Mouse (Mus musculus): ENCODE data around the gene Mmp24. TPM values are rescaled to one million over a fixed set of nuclear protein-coding genes. Genes with fewer than 3 reads are reported as not detected.
"Not testable (repeated sequence)": the region's sequence is repeated elsewhere in the genome, so short reads cannot be mapped to it uniquely, and the experiment has no call there.

Mmp24 gene
- polyA plus RNA-seq, 1 experiment from 2014 or later: 0.08 TPM

DNA sequence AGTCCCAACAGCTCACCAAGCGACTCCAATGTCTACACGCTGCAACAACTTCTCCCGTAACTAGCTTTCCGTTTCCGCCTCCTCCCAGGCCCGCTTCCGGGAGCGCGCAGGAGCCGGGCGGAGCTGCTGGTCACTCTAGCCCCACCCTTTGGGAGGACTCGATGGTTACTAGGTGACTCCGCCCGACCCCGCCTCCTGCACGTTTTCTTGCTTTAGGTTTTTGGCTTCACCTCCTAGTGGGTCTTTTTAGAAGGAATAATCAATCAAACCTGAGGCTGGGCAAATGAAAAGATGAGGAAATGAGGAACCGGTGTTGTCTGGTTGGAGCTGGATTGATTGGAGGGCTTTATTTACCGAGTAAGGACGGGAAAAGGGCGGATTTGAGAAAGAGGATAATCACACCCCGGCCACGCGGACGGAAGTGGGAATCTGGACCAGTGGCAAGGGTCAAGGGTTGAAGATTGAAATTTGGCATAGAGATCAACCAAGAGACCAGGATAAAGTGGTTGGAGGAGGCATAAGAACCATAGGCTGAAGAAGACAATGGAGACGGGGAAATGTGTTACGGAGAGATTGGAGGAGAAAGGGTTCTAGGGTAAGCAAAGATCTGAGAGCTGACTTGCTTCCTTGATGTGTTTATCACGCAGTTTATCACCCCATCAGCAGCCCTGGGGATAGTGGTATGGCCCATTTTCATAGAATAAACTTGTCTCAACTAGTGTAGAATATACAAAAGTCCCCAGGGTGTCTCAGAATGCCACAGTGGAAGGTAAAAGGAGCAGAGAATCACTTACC, 51.7 kb downstream of the Mmp24 start, which contains the start of gene Eif6:
Gene Eif6 (minus strand): TSS at position 296 of the 795 bp plus-strand sequence.
- H3K9ac ChIP-seq (ENCODE audit: low read depth, low read length): peak within 1 kb of the TSS; percentile 79
- peaks cover 6% of the 10 kb centered on the region; the same call in 1 of the 2 replicates for H3K4me1 ChIP-seq (replicated peaks; ENCODE audit: insufficient read depth, low read length)
- peaks cover 12% of the 10 kb centered on the region for H3K36me3 ChIP-seq (ENCODE audit: insufficient read depth, low read length)
- peak within 1 kb of the TSS; percentile 74 for H3K4me2 ChIP-seq (ENCODE audit: low read length)
- peak within 1 kb of the TSS; percentile 95 for H3K27ac ChIP-seq
- 2% methylated on average over 27 of the region's 27 CpGs for WGBS
- H3K4me3 ChIP-seq (replicated peaks; ENCODE audit: low read depth, low read length): peak within 1 kb of the TSS; percentile 72
- no peaks in the 10 kb centered on the region for H3K27me3 ChIP-seq (ENCODE audit: insufficient read depth, low read length)
- TF ChIP-seq CTCF (IDR thresholded peaks at IDR 0.05; ENCODE audit: low read depth): no peak
- ATAC-seq (replicated peaks; ENCODE audit: low FRiP score, low read depth) (peak; percentile 93), DNase-seq (ENCODE audit: low spot score) (peak; percentile 98)
- H3K9me3 ChIP-seq (replicated peaks; ENCODE audit: low read length): no peaks in the 10 kb centered on the region

DNA sequence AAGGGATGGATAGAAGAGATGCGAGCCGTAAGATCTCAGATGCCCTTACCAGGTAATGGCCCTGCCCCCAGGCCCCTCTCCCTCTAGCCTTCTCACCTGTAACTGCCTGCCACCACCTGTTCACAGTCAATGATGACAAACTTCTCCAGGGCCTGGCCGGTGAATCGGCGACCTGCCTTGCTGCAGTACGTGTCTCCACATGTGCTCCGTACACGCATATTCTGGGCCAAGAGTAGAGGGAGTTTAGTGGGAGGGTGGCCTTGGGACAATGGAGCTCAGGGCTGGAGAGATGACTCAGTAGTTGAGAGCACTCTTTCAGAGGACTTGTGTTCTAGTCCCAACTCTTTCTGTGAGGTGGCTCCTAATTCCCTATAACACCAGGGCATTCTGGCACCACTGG, 55.7 kb downstream of the Mmp24 start:
- H3K4me2 ChIP-seq (ENCODE audit: low read length): no peak overlapping the region
- WGBS: 90% methylated on average over 8 of the region's 8 CpGs
- no peak overlapping the region for H3K27ac ChIP-seq
- H3K4me3 ChIP-seq (replicated peaks; ENCODE audit: low read depth, low read length): no peak overlapping the region
- TF ChIP-seq CTCF (IDR thresholded peaks at IDR 0.05; ENCODE audit: low read depth): no peak
- ATAC-seq (replicated peaks; ENCODE audit: low FRiP score, low read depth) (no peak), DNase-seq (ENCODE audit: low spot score) (no peak)
- peaks cover 6% of the 10 kb centered on the region; the same call in 1 of the 2 replicates for H3K4me1 ChIP-seq (replicated peaks; ENCODE audit: insufficient read depth, low read length)
- H3K27me3 ChIP-seq (ENCODE audit: insufficient read depth, low read length): no peaks in the 10 kb centered on the region
- no peaks in the 10 kb centered on the region for H3K9me3 ChIP-seq (replicated peaks; ENCODE audit: low read length)
- H3K9ac ChIP-seq (ENCODE audit: low read depth, low read length): no peak overlapping the region
- H3K36me3 ChIP-seq (ENCODE audit: insufficient read depth, low read length): no peaks in the 10 kb centered on the region

DNA sequence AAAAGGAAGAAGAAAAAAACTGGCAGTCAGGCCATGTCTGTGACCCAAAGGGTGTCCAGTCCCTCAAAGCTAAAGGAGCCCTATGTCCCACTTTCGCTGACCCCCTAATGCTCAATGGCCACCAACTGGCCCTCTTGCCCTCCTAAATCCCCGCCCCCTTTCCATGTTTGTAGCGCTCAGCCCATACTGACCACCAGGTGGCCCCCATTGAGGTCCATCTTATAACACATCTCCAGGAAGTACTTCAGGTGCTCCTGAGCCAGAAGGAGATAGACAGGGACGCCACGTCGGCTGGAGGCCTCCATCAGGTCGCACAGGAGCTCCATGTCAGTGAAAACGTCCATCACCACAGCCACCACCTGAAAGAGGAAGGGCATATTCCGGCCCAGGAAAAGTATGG, 56.2 kb downstream of the Mmp24 start:
- H3K27ac ChIP-seq: no peak overlapping the region
- no peak for ATAC-seq (replicated peaks; ENCODE audit: low FRiP score, low read depth)

DNA sequence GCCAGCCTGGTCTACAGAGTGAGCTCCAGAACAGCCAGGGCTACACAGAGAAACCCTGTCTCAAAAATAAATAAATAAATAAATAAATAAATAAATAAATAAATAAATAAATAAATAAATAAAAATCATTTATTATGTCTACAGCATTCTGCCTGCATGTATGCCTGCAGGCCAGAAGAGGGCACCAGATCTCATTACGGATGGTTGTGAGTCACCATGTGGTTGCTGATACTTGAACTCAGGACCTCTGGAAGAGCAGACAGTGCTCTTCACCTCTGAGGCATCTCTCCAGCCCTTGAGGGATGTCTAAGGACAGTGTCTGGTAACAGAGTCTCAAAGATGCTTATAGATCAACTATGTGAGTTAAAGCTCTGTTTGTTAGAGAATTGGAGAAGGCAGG, 56.9 kb downstream of the Mmp24 start:
- not testable (repeated sequence) for H3K36me3 ChIP-seq (ENCODE audit: insufficient read depth, low read length); H3K9ac ChIP-seq (ENCODE audit: low read depth, low read length); H3K9me3 ChIP-seq (replicated peaks; ENCODE audit: low read length); H3K27ac ChIP-seq; H3K27me3 ChIP-seq (ENCODE audit: insufficient read depth, low read length); H3K4me3 ChIP-seq (replicated peaks; ENCODE audit: low read depth, low read length); H3K4me1 ChIP-seq (replicated peaks; ENCODE audit: insufficient read depth, low read length); H3K4me2 ChIP-seq (ENCODE audit: low read length); DNase-seq (ENCODE audit: low spot score); ATAC-seq (replicated peaks; ENCODE audit: low FRiP score, low read depth)
- TF ChIP-seq CTCF (IDR thresholded peaks at IDR 0.05; ENCODE audit: low read depth): peak; percentile 47
- 77% methylated on average over 1 of the region's 1 CpGs for WGBS

More for the DNA sequence above, 56.2 kb downstream of the Mmp24 start:
- H3K9me3 ChIP-seq (replicated peaks; ENCODE audit: low read length): no peaks in the 10 kb centered on the region
- WGBS: 62% methylated on average over 9 of the region's 9 CpGs
- peak; percentile 57 for DNase-seq (ENCODE audit: low spot score)
- peak; percentile 64 for TF ChIP-seq CTCF (IDR thresholded peaks at IDR 0.05; ENCODE audit: low read depth)
- peaks cover 6% of the 10 kb centered on the region; the same call in 1 of the 2 replicates for H3K4me1 ChIP-seq (replicated peaks; ENCODE audit: insufficient read depth, low read length)
- no peak overlapping the region for H3K4me2 ChIP-seq (ENCODE audit: low read length)
- no peak overlapping the region for H3K4me3 ChIP-seq (replicated peaks; ENCODE audit: low read depth, low read length)
- no peaks in the 10 kb centered on the region for H3K27me3 ChIP-seq (ENCODE audit: insufficient read depth, low read length)
- H3K36me3 ChIP-seq (ENCODE audit: insufficient read depth, low read length): no peaks in the 10 kb centered on the region
- H3K9ac ChIP-seq (ENCODE audit: low read depth, low read length): no peak overlapping the region

DNA sequence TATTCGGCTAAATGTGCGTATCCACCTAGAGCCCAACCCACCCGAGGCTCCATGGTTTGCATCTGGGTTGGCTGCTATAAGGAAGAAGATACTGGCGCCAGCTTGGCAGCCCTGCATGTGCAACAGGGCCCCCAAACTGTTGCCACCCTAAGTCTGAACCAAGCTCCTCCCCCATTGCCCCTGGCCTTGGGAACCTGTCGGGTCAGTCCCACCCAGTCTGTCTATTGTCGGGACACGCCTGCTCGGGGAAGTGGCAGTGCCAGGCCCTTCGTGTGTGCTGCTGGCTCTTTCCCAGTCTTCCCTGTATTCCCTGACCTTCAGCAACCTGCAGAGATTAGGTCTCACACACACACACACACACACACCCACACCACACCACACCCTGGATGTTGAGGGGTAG, 59.6 kb downstream of the Mmp24 start, which contains the start of gene Fam83c:
Gene Fam83c (minus strand): TSS at position 123 of the 400 bp plus-strand sequence.
- ATAC-seq (replicated peaks; ENCODE audit: low FRiP score, low read depth) (no peak), DNase-seq (ENCODE audit: low spot score) (no peak)
- H3K4me1 ChIP-seq (replicated peaks; ENCODE audit: insufficient read depth, low read length): no peaks in the 10 kb centered on the region
- no peak for TF ChIP-seq CTCF (IDR thresholded peaks at IDR 0.05; ENCODE audit: low read depth)
- H3K27me3 ChIP-seq (ENCODE audit: insufficient read depth, low read length): no peaks in the 10 kb centered on the region
- no peak within 1 kb of the TSS for H3K27ac ChIP-seq
- no peak within 1 kb of the TSS for H3K4me2 ChIP-seq (ENCODE audit: low read length)
- no peaks in the 10 kb centered on the region for H3K36me3 ChIP-seq (ENCODE audit: insufficient read depth, low read length)
- no peak within 1 kb of the TSS for H3K4me3 ChIP-seq (replicated peaks; ENCODE audit: low read depth, low read length)
- WGBS: 65% methylated on average over 9 of the region's 9 CpGs
- H3K9me3 ChIP-seq (replicated peaks; ENCODE audit: low read length): no peaks in the 10 kb centered on the region
- no peak within 1 kb of the TSS for H3K9ac ChIP-seq (ENCODE audit: low read depth, low read length)

DNA sequence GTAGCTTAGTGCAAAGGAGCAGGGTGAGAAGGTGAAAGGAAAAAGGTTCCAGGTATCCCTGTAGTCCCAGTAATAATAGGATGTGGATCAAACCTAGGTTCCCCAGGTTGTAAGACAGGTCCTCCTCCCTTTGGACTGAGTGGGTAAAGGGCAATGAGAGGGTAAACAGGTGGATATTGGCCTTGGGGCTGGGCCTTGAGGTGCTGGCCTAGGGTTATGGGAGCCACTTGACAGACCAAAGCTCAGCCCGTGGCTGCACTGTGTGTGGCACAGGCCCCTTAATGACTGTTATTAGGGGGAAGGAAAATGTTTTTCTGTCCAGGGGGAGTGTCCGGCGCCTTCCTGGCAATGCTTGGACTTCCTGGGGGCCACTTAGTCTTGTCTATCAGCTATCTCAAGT, 62.8 kb downstream of the Mmp24 start:
- 47% methylated on average over 3 of the region's 3 CpGs for WGBS
- TF ChIP-seq CTCF (IDR thresholded peaks at IDR 0.05; ENCODE audit: low read depth): no peak
- H3K9me3 ChIP-seq (replicated peaks; ENCODE audit: low read length): no peaks in the 10 kb centered on the region
- H3K36me3 ChIP-seq (ENCODE audit: insufficient read depth, low read length): no peaks in the 10 kb centered on the region
- no peak overlapping the region for H3K9ac ChIP-seq (ENCODE audit: low read depth, low read length)
- DNase-seq (ENCODE audit: low spot score) (no peak), ATAC-seq (replicated peaks; ENCODE audit: low FRiP score, low read depth) (no peak)
- H3K4me2 ChIP-seq (ENCODE audit: low read length): no peak overlapping the region
- no peaks in the 10 kb centered on the region for H3K4me1 ChIP-seq (replicated peaks; ENCODE audit: insufficient read depth, low read length)
- H3K27ac ChIP-seq: no peak overlapping the region
- H3K27me3 ChIP-seq (ENCODE audit: insufficient read depth, low read length): no peaks in the 10 kb centered on the region
- no peak overlapping the region for H3K4me3 ChIP-seq (replicated peaks; ENCODE audit: low read depth, low read length)
